Mouse (Mus musculus) midbrain, embryonic 12.5 days (tissue): ENCODE results near the gene Adssl1. TPM values are rescaled to one million over a fixed set of nuclear protein-coding genes. Genes with fewer than 3 reads are reported as not detected.

Experiments used
- ATAC-seq: fragments of 200-750 bp; cut with Nextera tagmentation; 2 replicates; pipeline ENCODE4 v1.8.0; 2017; ENCODE audit warnings: low read depth, moderate TSS enrichment, moderate library complexity; ENCODE audit not compliant: low FRiP score
- H3K27ac ChIP-seq: fragments of 300-500 bp; sonication (generic); replicated peaks from 2 replicates; pipeline ENCODE4 v1.5.1; 2016; ENCODE audit warnings: mild to moderate bottlenecking
- H3K27me3 ChIP-seq: fragments of 300-500 bp; sonication (generic); 2 replicates; pipeline ENCODE4 v1.6.1; 2016; ENCODE audit warnings: mild to moderate bottlenecking
- H3K36me3 ChIP-seq: fragments of 300-500 bp; sonication (generic); 2 replicates; pipeline ENCODE4 v1.6.1; 2016
- H3K4me1 ChIP-seq: fragments of 300-500 bp; sonication (generic); 2 replicates; pipeline ENCODE4 v1.6.1; 2016
- H3K4me2 ChIP-seq: fragments of 300-500 bp; sonication (generic); replicated peaks from 2 replicates; pipeline ENCODE4 v1.6.1; 2016; ENCODE audit warnings: mild to moderate bottlenecking, moderate library complexity
- H3K4me3 ChIP-seq: fragments of 300-500 bp; sonication (generic); 2 replicates; pipeline ENCODE4 v1.5.1; 2016; ENCODE audit warnings: mild to moderate bottlenecking
- H3K9ac ChIP-seq: fragments of 300-500 bp; sonication (generic); replicated peaks from 2 replicates; pipeline ENCODE4 v1.6.1; 2016; ENCODE audit warnings: mild to moderate bottlenecking, moderate library complexity
- H3K9me3 ChIP-seq: fragments of 300-500 bp; sonication (generic); 2 replicates; pipeline ENCODE4 v1.6.1; 2016; ENCODE audit warnings: mild to moderate bottlenecking
- WGBS: fragments of 180-500 bp; shearing (Covaris S2); methylation state at CpG from one replicate; pipeline ENCODE4 v1.1.7; 2016; 5-methylcytosine and 5-hydroxymethylcytosine counted together
- polyA plus RNA-seq: library from polyadenylated mRNA; unstranded; fragments of >200 nt; fragmentation: Nextera tagmentation; extraction: Ambion mirVana; gene quantifications from 2 replicates; pipeline ENCODE4 v1.2.1, GENCODE M21; 2016

Adssl1 gene
- polyA plus RNA-seq, 1 experiment from 2014 or later, result 1.9 TPM

DNA sequence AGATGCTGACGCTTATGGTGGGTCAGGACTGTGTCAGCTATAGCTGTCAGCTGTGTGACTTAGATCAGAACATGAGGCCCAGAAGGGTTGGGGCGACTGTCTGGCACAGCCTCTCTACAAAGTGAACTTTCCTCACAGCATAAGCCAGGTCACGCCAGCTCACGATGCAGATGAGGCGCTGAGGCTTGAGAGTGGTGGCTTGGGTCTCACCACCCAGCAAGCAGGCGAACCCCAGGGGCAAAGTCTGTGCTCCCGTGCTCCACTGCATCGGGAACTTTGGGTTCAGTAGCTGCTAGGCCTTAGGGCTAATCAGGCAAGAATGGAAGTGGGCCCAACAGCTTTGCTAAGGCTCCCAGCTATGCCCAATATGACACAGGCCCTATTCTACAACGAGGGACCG lies 10.8 kb upstream of the Adssl1 start:
- Histone ChIP-seq H3K4me2 (no peak overlapping the region), H3K36me3 (no peaks in the 10 kb centered on the region), H3K9ac (no peak overlapping the region), H3K27ac (no peak overlapping the region), H3K27me3 (peaks cover 4% of the 10 kb centered on the region; the same call in 1 of the 2 replicates), H3K4me1 (no peaks in the 10 kb centered on the region; the same call in 1 of the 2 replicates), H3K9me3 (no peaks in the 10 kb centered on the region), H3K4me3 (no peak overlapping the region)
- 89% methylated on average over 10 of the region's 10 CpGs for WGBS
- no peak for ATAC-seq

DNA sequence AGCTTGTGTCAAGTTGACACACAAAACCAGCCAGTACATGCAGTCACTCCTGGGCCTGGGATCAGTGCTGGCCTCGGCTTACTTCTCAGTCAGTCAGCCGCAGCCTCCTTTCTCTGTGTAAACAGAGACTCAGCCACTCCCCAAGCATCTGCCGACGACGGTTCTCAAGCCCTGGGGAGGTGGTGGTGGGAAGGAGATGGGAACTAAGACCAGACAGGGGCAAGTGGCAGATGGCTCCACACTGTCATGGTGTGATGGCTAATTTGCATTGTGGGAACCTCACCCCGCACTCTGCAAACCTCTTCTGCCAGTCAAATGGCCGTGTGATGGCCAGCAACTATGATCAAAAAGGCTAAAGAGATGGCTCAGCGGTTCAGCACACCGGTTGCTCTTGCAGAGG lies 3.2 kb upstream of the Adssl1 start:
- Histone ChIP-seq H3K36me3 (no peaks in the 10 kb centered on the region), H3K4me1 (peaks cover 15% of the 10 kb centered on the region; the same call in 1 of the 2 replicates), H3K27ac (no peak overlapping the region), H3K4me2 (no peak overlapping the region), H3K4me3 (no peak overlapping the region), H3K9me3 (no peaks in the 10 kb centered on the region), H3K27me3 (peaks cover 51% of the 10 kb centered on the region), H3K9ac (no peak overlapping the region)
- WGBS, result 60% methylated on average over 9 of the region's 9 CpGs
- ATAC-seq, result no peak

DNA sequence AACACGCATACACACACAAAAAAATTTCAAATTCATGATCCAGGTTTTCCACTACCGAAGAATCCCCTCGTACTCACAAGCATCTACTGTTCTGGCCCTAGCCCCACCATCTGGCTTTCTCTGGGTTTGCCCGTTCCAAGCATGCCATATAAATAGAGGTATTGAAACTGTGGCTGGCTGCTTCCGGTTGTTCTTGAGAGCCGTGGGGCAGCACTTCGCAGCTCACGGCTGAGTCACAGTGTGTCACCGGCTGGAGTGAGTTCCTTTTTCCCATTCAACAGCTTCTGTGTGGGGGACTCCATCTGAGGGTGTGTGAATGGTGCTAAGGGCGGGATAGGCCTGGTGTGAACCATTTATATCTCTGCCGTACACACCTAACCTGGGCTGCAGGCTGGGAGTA lies 2.7 kb upstream of the Adssl1 start:
- Histone ChIP-seq H3K4me1 (peaks cover 15% of the 10 kb centered on the region; the same call in 1 of the 2 replicates), H3K9me3 (no peaks in the 10 kb centered on the region), H3K36me3 (no peaks in the 10 kb centered on the region), H3K9ac (no peak overlapping the region), H3K27me3 (peaks cover 56% of the 10 kb centered on the region), H3K4me3 (no peak overlapping the region), H3K27ac (no peak overlapping the region), H3K4me2 (no peak overlapping the region)
- WGBS, result 89% methylated on average over 11 of the region's 11 CpGs
- ATAC-seq, result no peak

DNA sequence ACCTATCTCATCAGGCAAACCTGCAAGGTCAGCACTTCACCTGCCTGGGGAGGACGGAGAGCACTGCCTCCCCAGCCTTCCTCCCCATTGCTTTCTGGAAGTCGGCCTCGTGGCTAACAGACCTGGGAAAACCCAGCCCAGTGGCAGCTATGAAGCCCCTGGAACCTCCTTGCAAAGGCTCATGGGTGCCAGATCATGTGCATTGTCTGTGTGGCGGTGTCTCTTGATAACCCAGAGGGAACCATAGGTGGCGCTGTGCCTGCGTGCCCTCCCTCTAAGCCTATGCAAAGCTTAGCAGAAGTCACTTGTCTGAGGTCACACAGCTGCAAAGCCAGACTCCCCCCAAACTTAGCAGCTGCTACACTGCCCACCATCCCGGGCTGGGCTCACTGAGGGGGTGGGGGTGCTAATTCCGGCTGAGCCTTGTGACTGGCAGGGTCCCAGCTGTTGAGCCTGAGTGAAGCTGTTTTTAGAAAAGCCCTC lies 1.9 kb upstream of the Adssl1 start:
- peaks cover 15% of the 10 kb centered on the region; the same call in 1 of the 2 replicates for H3K4me1 ChIP-seq
- no peak overlapping the region for H3K9ac ChIP-seq
- peaks cover 64% of the 10 kb centered on the region for H3K27me3 ChIP-seq
- no peak overlapping the region for H3K4me2 ChIP-seq
- WGBS, result 12% methylated on average over 8 of the region's 8 CpGs
- peak; percentile 57 for ATAC-seq
- no peaks in the 10 kb centered on the region for H3K9me3 ChIP-seq
- no peak overlapping the region for H3K4me3 ChIP-seq
- no peak overlapping the region for H3K27ac ChIP-seq
- no peaks in the 10 kb centered on the region for H3K36me3 ChIP-seq

DNA sequence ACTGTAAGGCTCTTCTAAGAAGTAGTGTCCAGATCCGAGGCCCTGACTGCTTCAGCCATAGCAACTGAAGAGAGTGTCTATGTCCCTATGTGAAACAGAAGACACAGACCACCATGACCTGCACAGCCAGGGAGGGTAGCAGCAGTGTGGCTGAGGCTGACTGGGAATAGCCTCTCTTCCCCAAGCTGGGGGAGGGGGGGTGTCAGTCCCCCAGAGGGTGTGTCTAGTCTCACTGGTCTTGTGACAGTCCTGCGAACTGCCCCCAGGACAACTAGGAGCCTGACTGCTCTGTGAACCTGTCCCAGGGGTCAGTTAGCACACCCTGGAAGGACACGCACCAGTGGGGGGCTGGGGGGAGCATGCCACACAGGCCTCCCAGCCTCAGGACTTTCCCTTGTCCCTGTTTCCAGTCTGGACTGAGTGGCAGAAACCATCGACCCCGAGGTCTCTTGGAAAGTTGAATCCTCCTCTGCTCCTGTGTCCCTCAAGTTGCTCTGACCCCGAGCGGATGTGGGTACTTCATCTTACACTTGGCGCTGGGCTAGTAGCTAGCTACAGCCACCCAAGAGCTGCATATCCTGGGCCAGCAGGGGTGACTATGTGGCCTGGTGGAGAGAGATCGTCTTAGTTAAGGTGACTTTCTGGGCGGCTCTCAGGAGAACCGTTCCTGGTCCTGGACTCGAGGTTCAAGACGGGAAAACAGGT lies 712 bp upstream of the Adssl1 start:
- no peak for ATAC-seq
- Histone ChIP-seq H3K27me3 (peaks cover 70% of the 10 kb centered on the region), H3K27ac (no peak overlapping the region), H3K9ac (peak overlapping the region; percentile 66; the same call in 1 of the 2 replicates), H3K4me2 (peak overlapping the region; percentile 95), H3K4me1 (peaks cover 20% of the 10 kb centered on the region; the same call in 1 of the 2 replicates), H3K9me3 (no peaks in the 10 kb centered on the region), H3K4me3 (peak overlapping the region; percentile 52), H3K36me3 (no peaks in the 10 kb centered on the region)
- WGBS, result 24% methylated on average over 13 of the region's 13 CpGs

DNA sequence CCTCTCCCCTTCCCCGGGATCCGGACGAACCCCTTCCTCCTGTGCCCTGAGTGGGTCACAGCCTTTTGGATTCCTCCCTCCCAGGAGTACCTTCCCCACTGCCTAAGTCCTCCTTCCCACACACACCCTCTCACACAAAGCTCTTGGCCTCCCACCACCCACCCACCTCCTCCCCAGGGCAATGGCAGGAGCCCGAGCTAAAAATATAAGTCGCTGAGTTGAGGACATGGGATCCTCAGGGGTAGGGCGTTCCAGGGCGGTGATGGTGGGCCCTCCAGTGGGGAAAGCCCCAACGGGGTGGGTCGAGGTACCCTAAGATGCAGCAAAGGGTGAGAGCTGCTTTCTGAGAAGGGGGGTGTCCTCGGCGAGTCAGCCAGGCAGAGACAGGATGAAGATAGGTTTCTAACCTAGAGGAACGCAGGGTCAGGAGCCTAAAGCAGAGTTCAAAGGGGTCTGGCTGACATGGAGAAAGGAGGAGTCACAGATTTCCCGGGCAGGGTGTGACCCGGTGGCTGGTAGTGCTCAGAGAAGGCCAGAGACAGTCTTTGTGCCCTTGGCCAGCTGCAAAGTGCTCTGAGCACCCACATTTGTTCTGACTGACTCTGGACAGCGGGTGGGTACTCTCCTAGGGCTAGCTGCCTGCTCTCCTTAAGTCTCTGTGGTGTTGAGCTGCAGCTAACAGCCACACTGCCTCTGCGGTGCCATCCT lies 663 bp downstream of the Adssl1 start:
- no peak overlapping the region for H3K27ac ChIP-seq
- WGBS, result 11% methylated on average over 16 of the region's 16 CpGs
- H3K4me1 ChIP-seq, result peaks cover 20% of the 10 kb centered on the region; the same call in 1 of the 2 replicates
- H3K36me3 ChIP-seq, result no peaks in the 10 kb centered on the region
- ATAC-seq, result 0 out of 2 replicates have a peak, but pooled peaks have one; percentile 5
- peak overlapping the region; percentile 66 for H3K9ac ChIP-seq
- H3K4me2 ChIP-seq, result peak overlapping the region; percentile 95
- peak overlapping the region; percentile 52 for H3K4me3 ChIP-seq
- peaks cover 70% of the 10 kb centered on the region for H3K27me3 ChIP-seq
- H3K9me3 ChIP-seq, result no peaks in the 10 kb centered on the region

DNA sequence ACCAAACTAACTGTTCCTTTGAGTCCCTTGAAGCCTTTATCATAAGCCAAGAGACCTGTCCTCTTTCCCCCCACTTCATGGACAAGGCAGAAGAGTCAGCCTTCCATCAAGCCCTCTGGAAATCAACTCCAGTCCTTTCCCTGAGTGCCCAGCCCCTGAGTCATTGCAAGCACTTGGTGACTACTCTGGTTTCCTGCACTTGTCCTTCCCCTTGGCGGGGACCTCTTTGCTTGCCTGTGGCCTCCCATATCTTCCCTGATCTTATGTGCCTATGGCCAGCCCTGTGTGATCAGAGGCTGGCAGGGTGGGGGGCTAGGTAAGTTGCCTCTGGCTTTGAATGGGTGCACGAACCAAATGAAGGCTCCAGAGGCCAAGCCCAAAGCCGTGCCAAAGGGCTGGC lies 2.1 kb downstream of the Adssl1 start:
- Histone ChIP-seq H3K4me2 (no peak overlapping the region), H3K27ac (no peak overlapping the region), H3K36me3 (no peaks in the 10 kb centered on the region), H3K9ac (no peak overlapping the region), H3K9me3 (no peaks in the 10 kb centered on the region), H3K4me1 (peaks cover 20% of the 10 kb centered on the region; the same call in 1 of the 2 replicates), H3K4me3 (no peak overlapping the region), H3K27me3 (peaks cover 67% of the 10 kb centered on the region)
- no peak for ATAC-seq
- 86% methylated on average over 3 of the region's 3 CpGs for WGBS

DNA sequence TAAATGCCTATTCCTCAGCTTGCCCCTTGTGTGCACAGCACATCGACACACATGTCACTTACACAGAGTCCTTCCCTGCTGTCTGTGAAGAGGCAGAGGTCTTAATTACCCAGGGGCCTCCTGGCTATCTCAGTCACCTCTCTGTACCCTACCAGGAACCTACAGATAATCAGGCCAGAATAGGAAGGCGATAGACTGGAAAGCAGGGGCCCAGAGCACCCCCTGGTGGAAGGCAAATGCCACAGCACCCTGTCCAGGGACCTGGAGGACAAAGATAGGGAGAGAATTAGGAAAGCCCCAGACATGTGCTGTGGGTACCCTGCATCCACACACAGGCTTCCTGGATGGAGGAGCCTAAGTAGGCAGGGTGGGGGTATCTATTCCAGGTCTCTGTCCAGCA lies 3.9 kb downstream of the Adssl1 start:
- Histone ChIP-seq H3K27me3 (peaks cover 49% of the 10 kb centered on the region), H3K9ac (no peak overlapping the region), H3K4me2 (no peak overlapping the region), H3K27ac (no peak overlapping the region), H3K4me3 (no peak overlapping the region), H3K9me3 (no peaks in the 10 kb centered on the region), H3K36me3 (no peaks in the 10 kb centered on the region), H3K4me1 (peaks cover 22% of the 10 kb centered on the region)
- peak; percentile 36; the same call in 1 of the 2 replicates for ATAC-seq
- WGBS, result 13% methylated on average over 2 of the region's 2 CpGs

DNA sequence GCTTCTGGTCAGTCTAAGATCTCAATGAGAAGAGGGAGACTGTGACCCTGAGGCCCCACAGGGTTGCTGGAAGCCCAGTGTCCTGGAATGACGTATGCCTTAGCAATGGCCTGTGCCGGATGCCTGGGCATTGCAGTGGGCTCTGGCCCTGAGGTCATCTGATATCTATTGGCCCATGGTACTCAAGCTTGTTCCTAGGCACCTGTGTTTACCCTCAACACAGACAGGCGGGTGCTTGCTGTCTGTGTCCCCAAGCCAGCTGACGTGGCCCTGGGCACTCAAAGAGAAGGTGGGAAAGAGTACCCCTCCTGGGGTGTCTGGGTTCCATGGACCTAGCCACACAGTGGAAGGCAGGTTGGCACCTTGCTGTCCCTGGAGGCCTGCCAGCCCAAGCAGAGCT lies 5.9 kb downstream of the Adssl1 start:
- WGBS, result 76% methylated on average over 4 of the region's 4 CpGs
- no peak for ATAC-seq
- peaks cover 29% of the 10 kb centered on the region for H3K27me3 ChIP-seq
- no peak overlapping the region for H3K9ac ChIP-seq
- H3K4me2 ChIP-seq, result no peak overlapping the region
- H3K9me3 ChIP-seq, result no peaks in the 10 kb centered on the region
- no peak overlapping the region for H3K27ac ChIP-seq
- peaks cover 17% of the 10 kb centered on the region for H3K4me1 ChIP-seq
- no peak overlapping the region for H3K4me3 ChIP-seq
- H3K36me3 ChIP-seq, result no peaks in the 10 kb centered on the region

DNA sequence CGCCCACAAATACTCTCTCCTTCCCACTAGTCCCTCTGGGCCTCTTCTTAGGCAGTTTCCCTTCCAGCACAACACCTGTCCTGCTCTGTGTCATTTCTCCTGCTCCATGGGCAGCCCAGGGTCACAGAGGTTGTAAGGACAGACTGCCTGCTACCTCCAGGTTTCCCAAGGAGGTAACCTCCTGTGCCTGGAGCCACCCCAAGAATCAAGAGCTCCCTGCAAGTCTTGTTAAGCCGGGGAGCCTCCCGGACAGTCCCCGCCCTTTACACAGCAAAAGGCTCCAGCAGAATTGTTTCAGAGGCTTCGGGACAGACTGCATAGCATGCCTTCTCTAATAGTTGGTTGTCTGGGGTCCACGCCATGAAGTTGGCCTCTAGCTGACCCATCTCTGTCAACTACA lies 6.6 kb downstream of the Adssl1 start:
- WGBS, result 73% methylated on average over 6 of the region's 6 CpGs
- no peak overlapping the region for H3K4me3 ChIP-seq
- no peak overlapping the region for H3K9ac ChIP-seq

DNA sequence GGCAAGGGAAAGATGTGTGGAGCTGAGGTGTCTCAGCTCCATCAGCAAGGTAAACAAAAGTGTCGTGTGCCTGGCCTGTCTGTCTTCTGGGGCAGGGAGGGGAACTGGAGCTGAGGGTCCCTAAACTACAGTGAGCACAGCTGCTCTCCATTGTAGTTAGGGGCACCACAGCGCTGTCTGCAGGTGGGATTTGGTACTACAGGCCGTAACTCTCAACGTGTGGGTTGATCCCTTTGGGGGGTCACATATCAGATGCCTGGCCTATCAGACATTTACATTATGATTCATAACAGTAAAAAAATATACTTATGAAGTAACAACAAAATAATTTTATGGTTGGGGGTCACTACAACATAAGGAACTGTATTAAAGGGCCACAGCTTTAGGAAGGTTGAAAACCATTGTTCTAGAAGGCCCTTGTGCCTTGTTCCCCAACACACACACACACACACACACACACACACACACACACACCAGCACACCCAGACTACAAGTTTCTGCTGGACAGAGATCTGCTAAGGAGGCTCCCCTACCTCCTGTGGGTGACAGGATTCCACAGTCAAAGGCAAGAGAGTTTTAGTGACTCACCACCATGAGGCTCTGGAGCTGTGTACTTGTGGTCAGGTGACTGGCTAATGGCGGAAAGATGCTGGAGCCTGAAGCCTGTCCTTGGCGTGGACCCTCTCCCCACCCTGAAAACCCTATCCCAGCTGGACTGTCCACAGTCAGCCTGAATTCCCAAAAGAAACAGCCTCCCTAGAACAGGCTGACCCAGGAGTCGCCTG lies 7.4 kb downstream of the Adssl1 start:
- no peak overlapping the region for H3K4me3 ChIP-seq
- peaks cover 17% of the 10 kb centered on the region for H3K4me1 ChIP-seq
- H3K27ac ChIP-seq, result no peak overlapping the region
- WGBS, result 62% methylated on average over 7 of the region's 7 CpGs
- H3K27me3 ChIP-seq, result peaks cover 13% of the 10 kb centered on the region
- no peak overlapping the region for H3K4me2 ChIP-seq
- no peaks in the 10 kb centered on the region for H3K9me3 ChIP-seq
- ATAC-seq, result no peak
- H3K36me3 ChIP-seq, result no peaks in the 10 kb centered on the region
- H3K9ac ChIP-seq, result no peak overlapping the region

More for the DNA sequence above, 6.6 kb downstream of the Adssl1 start:
- Histone ChIP-seq H3K27me3 (peaks cover 22% of the 10 kb centered on the region), H3K9me3 (no peaks in the 10 kb centered on the region), H3K4me2 (no peak overlapping the region), H3K4me1 (peaks cover 17% of the 10 kb centered on the region), H3K27ac (no peak overlapping the region), H3K36me3 (no peaks in the 10 kb centered on the region)
- ATAC-seq, result no peak
